Mouse (Mus musculus): ENCODE measurements around the gene Secisbp2. TPM values are rescaled to one million over a fixed set of nuclear protein-coding genes. Genes with fewer than 3 reads are reported as not detected.
A peak's percentile ranks its signal among the peaks of the same experiment; 100 is the strongest.
"Not testable (repeated sequence)": the region's sequence is repeated elsewhere in the genome, so short reads cannot be mapped to it uniquely, and the experiment has no call there.

Secisbp2 gene
- polyA plus RNA-seq, 1 experiment from 2014 or later = 28.6 TPM

DNA sequence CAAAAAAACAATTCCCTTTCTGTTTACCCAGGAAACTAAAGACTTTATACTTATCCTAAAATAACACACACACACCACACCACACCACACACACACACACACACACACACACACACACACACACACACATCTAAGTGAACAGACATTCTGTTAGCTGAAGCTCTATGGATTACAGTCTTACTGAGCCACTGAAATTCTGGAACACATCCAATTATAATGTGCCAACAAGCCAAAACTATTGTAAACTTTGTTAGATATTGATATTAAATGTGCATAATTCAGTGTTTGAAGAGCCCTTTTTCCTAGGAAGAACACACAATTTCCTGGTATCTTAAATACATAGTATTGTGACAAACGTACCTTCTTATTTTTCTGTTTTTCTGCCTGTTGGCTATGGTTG, 34.2 kb upstream of the Secisbp2 start:
- WGBS = 59% methylated on average over 1 of the region's 1 CpGs
- Histone ChIP-seq H3K27ac (ENCODE audit: low read depth, low read length) (no peak overlapping the region), H3K36me3 (ENCODE audit: control insufficient read depth, insufficient read depth, low read length) (no peaks in the 10 kb centered on the region), H3K4me2 (ENCODE audit: low read length) (no peak overlapping the region), H3K9ac (ENCODE audit: low read depth, low read length) (no peak overlapping the region), H3K4me1 (ENCODE audit: control insufficient read depth, insufficient read depth, low read depth, low read length) (peaks cover 3% of the 10 kb centered on the region; the same call in 1 of the 2 replicates), H3K27me3 (replicated peaks; ENCODE audit: control insufficient read depth, insufficient read depth, low read length) (no peaks in the 10 kb centered on the region), H3K9me3 (ENCODE audit: control insufficient read depth, low read length) (no peaks in the 10 kb centered on the region), H3K4me3 (ENCODE audit: low read length) (no peak overlapping the region)
- ATAC-seq = no peak

DNA sequence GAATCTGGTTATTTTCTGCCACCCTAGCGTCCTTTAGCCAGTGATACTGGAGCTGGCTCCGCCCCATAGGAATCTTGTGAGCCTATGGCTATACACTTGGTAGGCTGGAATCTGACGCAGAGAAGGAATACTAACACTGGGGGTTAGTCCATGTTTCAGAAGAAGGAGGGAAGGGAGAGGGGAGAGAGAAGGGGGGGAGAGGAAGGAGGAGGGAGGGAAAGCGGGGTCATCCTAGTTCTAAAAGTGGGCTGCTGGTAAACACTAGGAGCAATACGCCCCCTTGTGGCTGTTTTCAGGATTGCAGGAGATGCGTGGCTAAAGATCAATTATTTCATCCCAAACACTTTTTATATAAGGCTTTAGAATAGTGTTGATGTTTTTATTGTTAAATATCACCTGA, 33.6 kb upstream of the Secisbp2 start:
- peak; percentile 73 for ATAC-seq
- Histone ChIP-seq H3K36me3 (ENCODE audit: control insufficient read depth, insufficient read depth, low read length) (no peaks in the 10 kb centered on the region), H3K9ac (ENCODE audit: low read depth, low read length) (no peak overlapping the region; the same call in 1 of the 2 replicates), H3K27ac (ENCODE audit: low read depth, low read length) (no peak overlapping the region), H3K4me3 (ENCODE audit: low read length) (no peak overlapping the region), H3K27me3 (replicated peaks; ENCODE audit: control insufficient read depth, insufficient read depth, low read length) (no peaks in the 10 kb centered on the region), H3K4me2 (ENCODE audit: low read length) (peak overlapping the region; percentile 27; the same call in 1 of the 2 replicates), H3K4me1 (ENCODE audit: control insufficient read depth, insufficient read depth, low read depth, low read length) (peaks cover 3% of the 10 kb centered on the region; the same call in 1 of the 2 replicates), H3K9me3 (ENCODE audit: control insufficient read depth, low read length) (no peaks in the 10 kb centered on the region)
- WGBS = 16% methylated on average over 6 of the region's 6 CpGs

GRCm38 (mm10) chr13:51618602-51619001, 32.9 kb upstream of the Secisbp2 start:
- Histone ChIP-seq H3K27me3 (replicated peaks; ENCODE audit: control insufficient read depth, insufficient read depth, low read length) (no peaks in the 10 kb centered on the region), H3K4me2 (ENCODE audit: low read length) (peak overlapping the region; percentile 3; the same call in 1 of the 2 replicates), H3K27ac (ENCODE audit: low read depth, low read length) (no peak overlapping the region), H3K9ac (ENCODE audit: low read depth, low read length) (no peak overlapping the region), H3K36me3 (ENCODE audit: control insufficient read depth, insufficient read depth, low read length) (no peaks in the 10 kb centered on the region), H3K4me1 (ENCODE audit: control insufficient read depth, insufficient read depth, low read depth, low read length) (peaks cover 3% of the 10 kb centered on the region; the same call in 1 of the 2 replicates), H3K9me3 (ENCODE audit: control insufficient read depth, low read length) (no peaks in the 10 kb centered on the region), H3K4me3 (ENCODE audit: low read length) (no peak overlapping the region)
- 10% methylated on average over 6 of the region's 9 CpGs for WGBS
- ATAC-seq = peak; percentile 49; the same call in 1 of the 2 replicates

DNA sequence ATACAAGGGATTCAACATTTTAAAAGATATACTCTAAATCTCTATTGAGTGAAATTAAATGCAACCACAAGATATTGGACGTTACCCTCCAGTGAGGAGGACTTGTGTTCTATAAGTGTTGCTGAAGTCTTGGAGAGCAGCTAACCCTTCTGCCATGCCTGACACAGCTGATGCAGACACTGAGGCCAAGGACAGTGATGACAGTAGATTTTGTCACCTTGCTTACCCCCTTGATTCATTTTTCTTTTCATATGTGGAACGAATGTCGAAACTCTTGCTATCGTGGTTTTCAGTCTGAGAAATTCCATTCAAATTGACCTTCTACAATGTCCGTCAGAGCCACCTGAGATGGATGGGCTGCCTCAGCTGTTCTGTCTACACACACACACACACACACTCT, 28.9 kb upstream of the Secisbp2 start:
- 88% methylated on average over 5 of the region's 5 CpGs for WGBS
- no peak for ATAC-seq
- H3K4me3 ChIP-seq (ENCODE audit: low read length) = no peak overlapping the region
- no peak overlapping the region for H3K27ac ChIP-seq (ENCODE audit: low read depth, low read length)
- no peak overlapping the region for H3K9ac ChIP-seq (ENCODE audit: low read depth, low read length)
- no peaks in the 10 kb centered on the region for H3K9me3 ChIP-seq (ENCODE audit: control insufficient read depth, low read length)
- no peaks in the 10 kb centered on the region for H3K27me3 ChIP-seq (replicated peaks; ENCODE audit: control insufficient read depth, insufficient read depth, low read length)
- no peaks in the 10 kb centered on the region for H3K36me3 ChIP-seq (ENCODE audit: control insufficient read depth, insufficient read depth, low read length)
- no peak overlapping the region for H3K4me2 ChIP-seq (ENCODE audit: low read length)
- no peaks in the 10 kb centered on the region for H3K4me1 ChIP-seq (ENCODE audit: control insufficient read depth, insufficient read depth, low read depth, low read length)

- Histone ChIP-seq H3K4me3 (ENCODE audit: low read length) (no peak overlapping the region), H3K27ac (ENCODE audit: low read depth, low read length) (no peak overlapping the region), H3K27me3 (replicated peaks; ENCODE audit: control insufficient read depth, insufficient read depth, low read length) (no peaks in the 10 kb centered on the region), H3K4me2 (ENCODE audit: low read length) (no peak overlapping the region), H3K36me3 (ENCODE audit: control insufficient read depth, insufficient read depth, low read length) (no peaks in the 10 kb centered on the region), H3K4me1 (ENCODE audit: control insufficient read depth, insufficient read depth, low read depth, low read length) (no peaks in the 10 kb centered on the region), H3K9ac (ENCODE audit: low read depth, low read length) (no peak overlapping the region), H3K9me3 (ENCODE audit: control insufficient read depth, low read length) (no peaks in the 10 kb centered on the region)
- 83% methylated on average over 2 of the region's 2 CpGs for WGBS
- ATAC-seq = no peak
These were observed 27.8 kb upstream of the Secisbp2 start for GRCm38 (mm10) chr13:51623678-51624077.

- Histone ChIP-seq H3K9me3 (ENCODE audit: control insufficient read depth, low read length) (no peaks in the 10 kb centered on the region), H3K9ac (ENCODE audit: low read depth, low read length) (no peak overlapping the region), H3K4me1 (ENCODE audit: control insufficient read depth, insufficient read depth, low read depth, low read length) (no peaks in the 10 kb centered on the region), H3K4me3 (ENCODE audit: low read length) (no peak overlapping the region), H3K27ac (ENCODE audit: low read depth, low read length) (no peak overlapping the region), H3K27me3 (replicated peaks; ENCODE audit: control insufficient read depth, insufficient read depth, low read length) (no peaks in the 10 kb centered on the region), H3K36me3 (ENCODE audit: control insufficient read depth, insufficient read depth, low read length) (no peaks in the 10 kb centered on the region), H3K4me2 (ENCODE audit: low read length) (no peak overlapping the region)
- ATAC-seq = no peak
- WGBS = 86% methylated on average over 6 of the region's 6 CpGs
These were observed 23.1 kb upstream of the Secisbp2 start for GRCm38 (mm10) chr13:51628273-51628848.

DNA sequence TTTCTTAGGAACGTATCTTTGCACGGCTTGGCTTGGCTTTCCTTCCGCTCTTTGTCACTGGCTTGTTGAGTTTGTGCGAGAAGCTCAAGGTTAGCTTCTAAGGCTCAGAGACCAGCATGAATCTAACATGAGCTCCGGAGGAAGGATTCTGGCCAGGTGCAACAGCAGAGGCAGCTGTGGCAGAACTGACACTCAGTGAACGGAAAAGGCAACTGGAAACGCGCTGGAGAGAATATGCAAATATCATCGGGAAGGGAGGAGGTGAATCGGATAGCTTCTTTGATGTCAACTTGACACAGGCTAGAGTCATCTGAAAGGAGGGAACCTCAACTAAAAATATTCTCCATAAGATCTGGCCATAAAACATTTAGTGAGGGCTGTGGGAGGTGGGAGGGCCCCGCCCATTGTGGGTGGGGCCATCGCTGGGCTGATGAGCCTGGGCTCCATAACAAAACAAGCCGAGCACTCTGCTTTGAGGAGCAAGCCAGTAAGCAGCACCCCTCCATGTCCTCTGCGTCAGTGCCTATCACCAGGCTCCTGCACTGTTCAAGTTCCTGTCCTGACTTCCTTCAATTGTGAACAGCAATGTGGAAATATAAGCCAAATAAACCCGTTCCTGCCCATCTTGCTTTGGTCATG, 20.0 kb upstream of the Secisbp2 start:
- no peaks in the 10 kb centered on the region for H3K9me3 ChIP-seq (ENCODE audit: control insufficient read depth, low read length)
- no peak for ATAC-seq
- no peak overlapping the region for H3K4me3 ChIP-seq (ENCODE audit: low read length)
- no peaks in the 10 kb centered on the region for H3K4me1 ChIP-seq (ENCODE audit: control insufficient read depth, insufficient read depth, low read depth, low read length)
- no peaks in the 10 kb centered on the region for H3K27me3 ChIP-seq (replicated peaks; ENCODE audit: control insufficient read depth, insufficient read depth, low read length)
- 78% methylated on average over 15 of the region's 15 CpGs for WGBS
- H3K36me3 ChIP-seq (ENCODE audit: control insufficient read depth, insufficient read depth, low read length) = no peaks in the 10 kb centered on the region
- H3K4me2 ChIP-seq (ENCODE audit: low read length) = no peak overlapping the region
- H3K27ac ChIP-seq (ENCODE audit: low read depth, low read length) = no peak overlapping the region
- no peak overlapping the region for H3K9ac ChIP-seq (ENCODE audit: low read depth, low read length)

DNA sequence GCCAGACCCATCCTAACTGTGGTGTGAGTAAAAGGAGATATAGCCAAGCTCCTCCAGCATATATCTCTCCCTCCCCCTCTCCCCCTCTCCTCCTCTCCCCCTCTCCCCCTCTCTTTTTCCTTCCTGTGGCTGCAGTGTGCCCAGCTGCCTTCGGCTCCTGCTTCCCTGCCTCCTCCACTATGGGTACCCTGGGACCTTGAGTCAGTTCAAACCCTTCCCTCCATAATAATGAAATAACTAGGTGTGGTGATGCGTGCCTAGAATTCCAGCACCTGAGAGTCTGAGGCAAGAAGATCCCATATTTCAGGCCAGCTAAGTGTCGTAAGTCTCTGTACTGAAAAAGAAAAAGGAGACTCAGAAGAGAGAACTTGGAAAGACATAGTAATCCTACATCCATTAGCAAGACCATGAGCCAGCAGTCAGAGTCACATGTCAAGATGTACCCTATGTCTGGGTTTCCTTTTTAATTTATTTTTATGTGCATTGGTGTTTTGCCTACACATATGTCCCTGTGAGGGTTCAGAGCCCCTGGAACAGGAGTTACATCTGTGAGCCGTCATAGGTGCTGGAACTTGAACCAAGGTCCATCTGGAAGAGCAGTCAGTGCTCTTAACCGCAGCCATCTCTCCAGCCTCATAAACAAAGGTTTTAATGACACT, 18.8 kb upstream of the Secisbp2 start:
- Histone ChIP-seq H3K4me1 (ENCODE audit: control insufficient read depth, insufficient read depth, low read depth, low read length) (no peaks in the 10 kb centered on the region), H3K4me3 (ENCODE audit: low read length) (no peak overlapping the region), H3K9me3 (ENCODE audit: control insufficient read depth, low read length) (no peaks in the 10 kb centered on the region), H3K27me3 (replicated peaks; ENCODE audit: control insufficient read depth, insufficient read depth, low read length) (no peaks in the 10 kb centered on the region), H3K9ac (ENCODE audit: low read depth, low read length) (no peak overlapping the region), H3K36me3 (ENCODE audit: control insufficient read depth, insufficient read depth, low read length) (no peaks in the 10 kb centered on the region), H3K27ac (ENCODE audit: low read depth, low read length) (no peak overlapping the region), H3K4me2 (ENCODE audit: low read length) (no peak overlapping the region)
- no peak for ATAC-seq
- WGBS = 89% methylated on average over 5 of the region's 5 CpGs

- H3K9ac ChIP-seq (ENCODE audit: low read depth, low read length); ATAC-seq; H3K4me1 ChIP-seq (ENCODE audit: control insufficient read depth, insufficient read depth, low read depth, low read length); H3K4me2 ChIP-seq (ENCODE audit: low read length); H3K9me3 ChIP-seq (ENCODE audit: control insufficient read depth, low read length); H3K36me3 ChIP-seq (ENCODE audit: control insufficient read depth, insufficient read depth, low read length); H3K27ac ChIP-seq (ENCODE audit: low read depth, low read length); H3K27me3 ChIP-seq (replicated peaks; ENCODE audit: control insufficient read depth, insufficient read depth, low read length); H3K4me3 ChIP-seq (ENCODE audit: low read length): not testable (repeated sequence)
- 60% methylated on average over 5 of the region's 9 CpGs for WGBS
These were observed 16.1 kb upstream of the Secisbp2 start for GRCm38 (mm10) chr13:51635384-51635783.
